Mouse (Mus musculus) bone marrow macrophage, adult 2 months (primary cell): ENCODE data around the gene Isoc2b.

Experiments used
- CTCF ChIP-seq: IDR thresholded peaks from 2 replicates; pipeline ENCODE4 v1.5.1; 2012; ENCODE audit warnings: low read depth, mild to moderate bottlenecking, low read length, moderate library complexity
- POLR2A ChIP-seq: IDR thresholded peaks from 2 replicates; pipeline ENCODE4 v1.6.1; 2012; ENCODE audit warnings: mild to moderate bottlenecking, low read depth, low read length, borderline replicate concordance

- TF ChIP-seq CTCF (no peak), POLR2A (no peak)
These were observed 32.4 kb downstream of the Isoc2b start for GRCm38 (mm10) chr7:4837639-4838038.
